Mouse (Mus musculus) testis, adult 2 months (tissue): ENCODE measurements around the gene Mef2b.

Source experiments
- CTCF ChIP-seq: fragments of 200-500 bp; IDR thresholded peaks from 2 replicates; pipeline ENCODE4 v1.5.1; 2012; ENCODE audit warnings: low read depth, mild to moderate bottlenecking, inconsistent platforms, low read length, moderate library complexity; ENCODE audit not compliant: control insufficient read depth, insufficient read depth, insufficient replicate concordance
- POLR2A ChIP-seq: fragments of 200-500 bp; IDR thresholded peaks from 2 replicates; pipeline ENCODE4 v1.6.1; 2012; ENCODE audit warnings: low read depth, mild to moderate bottlenecking, inconsistent platforms, low read length, moderate library complexity; ENCODE audit not compliant: control insufficient read depth

DNA sequence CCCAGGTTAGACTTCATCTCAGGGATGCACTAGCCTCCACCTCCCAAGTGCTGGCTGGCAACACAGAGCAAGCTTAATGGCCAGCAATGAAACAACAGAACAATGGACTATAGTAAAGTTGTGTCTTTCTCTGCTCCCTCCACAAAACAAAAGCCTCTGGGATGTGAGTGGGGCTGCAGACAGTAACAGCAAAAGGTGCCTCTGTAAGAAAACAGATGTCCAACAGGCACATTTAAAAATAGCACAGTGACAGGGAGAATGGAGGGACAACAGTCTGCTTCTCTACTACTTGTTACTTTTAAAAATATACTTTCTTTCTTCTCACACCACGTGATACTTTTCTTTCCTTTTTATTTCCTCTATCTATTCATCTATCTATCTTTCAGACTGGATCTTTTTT, 65.2 kb downstream of the Mef2b start:
- TF ChIP-seq POLR2A (no peak), CTCF (no peak)
